Mouse (Mus musculus) liver, postnatal 0 days (tissue): Measurements from ENCODE around the gene Cpd. TPM values are rescaled to one million over a fixed set of nuclear protein-coding genes. Genes with fewer than 3 reads are reported as not detected.
A peak's percentile ranks its signal among the peaks of the same experiment; 100 is the strongest.

Experiments
- ATAC-seq: fragments of 200-750 bp; cut with Nextera tagmentation; 2 replicates; pipeline ENCODE4 v1.8.0; 2017; ENCODE audit warnings: mild to moderate bottlenecking, moderate library complexity
- DNase-seq: peaks from one replicate; pipeline ENCODE4 v3.0.0-alpha.2; 2016
- H3K27ac ChIP-seq: fragments of 300-500 bp; sonication (generic); 2 replicates; pipeline ENCODE4 v1.5.1; 2014; ENCODE audit warnings: antibody characterized with exemption, moderate library complexity, mild to moderate bottlenecking, low read depth
- H3K27me3 ChIP-seq: fragments of 300-500 bp; sonication (generic); 2 replicates; pipeline ENCODE4 v1.6.1; 2014; ENCODE audit warnings: low read length, control low read depth, mixed read lengths; ENCODE audit not compliant: insufficient read depth
- H3K36me3 ChIP-seq: fragments of 300-500 bp; sonication (generic); replicated peaks from 2 replicates; pipeline ENCODE4 v1.6.1; 2014; ENCODE audit warnings: mild to moderate bottlenecking, control low read depth, low read length, moderate library complexity, mixed read lengths; ENCODE audit not compliant: insufficient read depth
- H3K4me1 ChIP-seq: fragments of 300-500 bp; sonication (generic); 2 replicates; pipeline ENCODE4 v1.6.1; 2014; ENCODE audit warnings: antibody characterized with exemption, mild to moderate bottlenecking, control low read depth; ENCODE audit not compliant: insufficient read depth
- H3K4me2 ChIP-seq: fragments of 300-500 bp; sonication (generic); 2 replicates; pipeline ENCODE4 v1.6.1; 2014; ENCODE audit warnings: low read depth, mild to moderate bottlenecking, low read length, moderate library complexity, mixed read lengths
- H3K4me3 ChIP-seq: fragments of 300-500 bp; sonication (generic); 2 replicates; pipeline ENCODE4 v1.5.1; 2014; ENCODE audit warnings: low read depth, low read length
- H3K9ac ChIP-seq: fragments of 300-500 bp; sonication (generic); replicated peaks from 2 replicates; pipeline ENCODE4 v1.6.1; 2014; ENCODE audit warnings: mild to moderate bottlenecking, moderate library complexity
- H3K9me3 ChIP-seq: fragments of 300-500 bp; sonication (generic); 2 replicates; pipeline ENCODE4 v1.6.1; 2016; ENCODE audit warnings: mild to moderate bottlenecking, control low read depth, low read length, mixed read lengths
- CTCF ChIP-seq: sonication (generic); IDR thresholded peaks from 2 replicates; pipeline ENCODE4 v1.5.1; 2016; ENCODE audit warnings: antibody characterized with exemption, low read depth
- EP300 ChIP-seq: IDR thresholded peaks from 2 replicates; pipeline ENCODE4 v1.6.1; 2016; ENCODE audit warnings: antibody characterized with exemption, low read depth, mild to moderate bottlenecking
- WGBS: fragments of 180-500 bp; shearing (Covaris S2); extraction: QIAGEN DNeasy Blood & Tissue Kit; methylation state at CpG from one replicate; pipeline ENCODE4 v1.1.7; 2014; ENCODE audit not compliant: insufficient replicate concordance; 5-methylcytosine and 5-hydroxymethylcytosine counted together
- polyA plus RNA-seq: library from polyadenylated mRNA; unstranded; fragments of >200 nt; fragmentation: Nextera tagmentation; extraction: Ambion mirVana; gene quantifications from 2 replicates; pipeline ENCODE4 v1.2.1, GENCODE M21; 2015

Gene Cpd
- polyA plus RNA-seq, 1 experiment from 2014 or later: 3.7 TPM

DNA sequence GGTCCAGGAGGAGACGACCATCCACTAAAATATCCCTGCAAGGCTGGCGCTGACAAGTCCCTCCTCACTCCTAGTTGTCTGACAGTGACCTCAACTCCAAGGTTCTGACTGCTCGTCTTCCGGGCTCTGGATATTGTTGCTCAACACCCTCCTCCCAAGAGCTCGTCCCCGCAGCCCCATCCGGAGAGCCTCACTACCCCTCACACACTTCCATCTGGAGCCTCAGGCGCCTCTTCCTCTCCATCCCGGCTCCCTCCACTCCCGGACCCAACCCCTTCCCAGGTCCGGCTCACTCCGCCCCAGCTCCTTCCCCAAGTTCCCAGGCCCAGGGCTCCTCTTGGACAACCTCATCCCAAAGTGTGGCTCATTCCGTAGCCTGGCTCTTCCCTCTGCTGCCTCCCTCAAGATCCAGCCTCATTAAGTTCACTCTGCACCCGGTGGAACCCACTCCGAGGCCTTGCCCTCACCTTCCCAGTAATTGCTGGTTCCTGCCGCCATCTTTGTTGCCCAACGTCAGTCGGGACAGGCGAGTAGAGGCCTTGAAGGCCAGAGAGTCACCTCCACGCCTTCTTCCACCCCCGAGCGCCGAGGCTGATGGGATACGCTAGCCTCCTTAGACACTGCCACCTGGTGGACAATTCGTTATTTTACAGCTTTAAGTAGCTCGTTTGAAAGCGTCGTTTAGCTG, 83.6 kb downstream of the Cpd start, which contains the start of gene Gosr1:
TSS of gene Gosr1 (minus strand) at position 527 of the 688 bp plus-strand sequence.
- H3K27me3 ChIP-seq: no peaks in the 10 kb centered on the region

GRCm38 (mm10) chr11:76752276-76752675, 94.5 kb downstream of the Cpd start:
- Histone ChIP-seq H3K4me3 (no peak overlapping the region), H3K4me1 (no peaks in the 10 kb centered on the region), H3K9me3 (no peaks in the 10 kb centered on the region), H3K27me3 (no peaks in the 10 kb centered on the region), H3K36me3 (peaks cover 68% of the 10 kb centered on the region), H3K9ac (no peak overlapping the region), H3K4me2 (no peak overlapping the region), H3K27ac (no peak overlapping the region)
- WGBS: 84% methylated on average over 3 of the region's 3 CpGs
- TF ChIP-seq EP300: no peak
- TF ChIP-seq CTCF: no peak
- DNase-seq (no peak), ATAC-seq (no peak)

More for the DNA sequence above, 83.6 kb downstream of the Cpd start, which contains the start of gene Gosr1:
- Histone ChIP-seq H3K9ac (peak within 1 kb of the TSS; percentile 95), H3K4me2 (peak within 1 kb of the TSS; percentile 65), H3K36me3 (peaks cover 13% of the 10 kb centered on the region), H3K4me3 (peak within 1 kb of the TSS; percentile 89), H3K4me1 (peaks cover 2% of the 10 kb centered on the region; the same call in 1 of the 2 replicates), H3K27ac (peak within 1 kb of the TSS; percentile 88), H3K9me3 (no peaks in the 10 kb centered on the region)
- TF ChIP-seq CTCF (peak; percentile 99), EP300 (no peak)
- ATAC-seq (peak; percentile 99), DNase-seq (peak; percentile 91)
- 1% methylated on average over 28 of the region's 28 CpGs for WGBS

GRCm38 (mm10) chr11:76748819-76749218, 98.0 kb downstream of the Cpd start:
- no peak overlapping the region for H3K27ac ChIP-seq
- WGBS: 78% methylated on average over 9 of the region's 9 CpGs
- no peaks in the 10 kb centered on the region for H3K27me3 ChIP-seq
- TF ChIP-seq EP300: no peak
- H3K4me2 ChIP-seq: no peak overlapping the region
- DNase-seq (no peak), ATAC-seq (peak; percentile 66; the same call in 1 of the 2 replicates)
- H3K4me3 ChIP-seq: no peak overlapping the region
- H3K4me1 ChIP-seq: no peaks in the 10 kb centered on the region
- no peaks in the 10 kb centered on the region for H3K9me3 ChIP-seq
- no peak overlapping the region for H3K9ac ChIP-seq
- H3K36me3 ChIP-seq: peaks cover 78% of the 10 kb centered on the region

DNA sequence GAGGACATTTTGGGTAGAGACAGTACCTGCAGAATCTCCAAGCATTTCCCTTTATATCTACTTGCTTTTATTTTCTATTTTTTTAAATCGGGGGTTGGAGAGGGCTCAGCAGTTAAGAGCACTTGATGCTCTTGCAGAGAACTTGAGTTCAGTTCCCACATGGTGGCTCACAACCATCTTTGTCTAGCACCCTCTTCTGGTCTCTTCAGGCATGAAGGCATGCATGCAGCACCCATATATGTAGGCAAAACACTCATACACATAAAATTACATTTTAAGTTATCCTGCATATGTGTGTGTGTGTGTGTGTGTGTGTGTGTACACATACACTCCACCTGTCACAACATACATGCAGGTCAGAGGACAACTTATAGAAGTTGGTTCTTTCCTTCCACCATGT, 100.9 kb downstream of the Cpd start:
- no peak overlapping the region for H3K4me3 ChIP-seq
- H3K27ac ChIP-seq: no peak overlapping the region
- no peak for ATAC-seq
- no peaks in the 10 kb centered on the region for H3K27me3 ChIP-seq
- H3K36me3 ChIP-seq: peaks cover 68% of the 10 kb centered on the region
- WGBS: 72% methylated on average over 1 of the region's 1 CpGs
- DNase-seq: no peak
- H3K9me3 ChIP-seq: no peaks in the 10 kb centered on the region
- H3K4me1 ChIP-seq: no peaks in the 10 kb centered on the region
- no peak overlapping the region for H3K9ac ChIP-seq
- no peak overlapping the region for H3K4me2 ChIP-seq
- TF ChIP-seq EP300: no peak
- TF ChIP-seq CTCF: no peak

- Histone ChIP-seq H3K9me3 (no peaks in the 10 kb centered on the region), H3K36me3 (peaks cover 59% of the 10 kb centered on the region), H3K4me3 (no peak overlapping the region), H3K4me1 (no peaks in the 10 kb centered on the region), H3K9ac (no peak overlapping the region), H3K27ac (no peak overlapping the region), H3K4me2 (no peak overlapping the region), H3K27me3 (no peaks in the 10 kb centered on the region)
- WGBS: 82% methylated on average over 7 of the region's 7 CpGs
- DNase-seq: no peak
- TF ChIP-seq CTCF (peak; percentile 52), EP300 (no peak)
- ATAC-seq: no peak
These were observed 102.3 kb downstream of the Cpd start for GRCm38 (mm10) chr11:76744550-76744949.

DNA sequence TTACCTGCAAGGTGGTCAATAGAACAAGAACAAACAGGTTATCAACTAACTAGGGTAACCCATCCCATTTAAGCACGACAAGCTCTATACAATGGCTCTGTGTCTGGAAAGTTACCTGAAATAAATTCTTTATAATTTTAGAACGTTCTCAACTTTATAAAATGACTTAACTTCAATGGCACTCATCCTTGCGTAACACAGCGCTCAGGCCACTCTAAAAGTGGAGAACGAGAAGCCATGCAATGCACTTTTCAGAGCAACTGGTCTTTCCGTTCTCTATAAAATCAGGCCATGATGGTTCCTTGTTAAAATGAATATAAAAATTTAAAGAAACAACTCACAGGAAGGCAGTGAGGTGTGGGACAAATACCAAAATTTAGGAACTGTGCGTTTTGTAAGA, 104.3 kb downstream of the Cpd start:
- ATAC-seq (no peak), DNase-seq (no peak)
- H3K9ac ChIP-seq: no peak overlapping the region
- H3K4me1 ChIP-seq: no peaks in the 10 kb centered on the region
- no peak overlapping the region for H3K27ac ChIP-seq
- H3K27me3 ChIP-seq: no peaks in the 10 kb centered on the region
- 90% methylated on average over 7 of the region's 7 CpGs for WGBS
- H3K4me3 ChIP-seq: no peak overlapping the region
- H3K4me2 ChIP-seq: no peak overlapping the region
- no peaks in the 10 kb centered on the region for H3K9me3 ChIP-seq
- TF ChIP-seq EP300 (no peak), CTCF (no peak)
- H3K36me3 ChIP-seq: peaks cover 47% of the 10 kb centered on the region
